Mouse (Mus musculus) adrenal gland, adult 8-10 months (tissue): ENCODE results near the gene Nhlrc4. TPM values are rescaled to one million over a fixed set of nuclear protein-coding genes. Genes with fewer than 3 reads are reported as not detected.
A peak's percentile ranks its signal among the peaks of the same experiment; 100 is the strongest.

ENCODE experiments used
- DNase-seq: peaks from one replicate; pipeline ENCODE4 v3.0.0; 2022
- total RNA-seq, 4 experiments: library from RNA; stranded (reverse); gene quantifications; 2 replicates each; pipeline ENCODE4 v1.2.4; 2022

Nhlrc4 gene
- total RNA-seq, 4 experiments from 2014 or later = not detected

DNA sequence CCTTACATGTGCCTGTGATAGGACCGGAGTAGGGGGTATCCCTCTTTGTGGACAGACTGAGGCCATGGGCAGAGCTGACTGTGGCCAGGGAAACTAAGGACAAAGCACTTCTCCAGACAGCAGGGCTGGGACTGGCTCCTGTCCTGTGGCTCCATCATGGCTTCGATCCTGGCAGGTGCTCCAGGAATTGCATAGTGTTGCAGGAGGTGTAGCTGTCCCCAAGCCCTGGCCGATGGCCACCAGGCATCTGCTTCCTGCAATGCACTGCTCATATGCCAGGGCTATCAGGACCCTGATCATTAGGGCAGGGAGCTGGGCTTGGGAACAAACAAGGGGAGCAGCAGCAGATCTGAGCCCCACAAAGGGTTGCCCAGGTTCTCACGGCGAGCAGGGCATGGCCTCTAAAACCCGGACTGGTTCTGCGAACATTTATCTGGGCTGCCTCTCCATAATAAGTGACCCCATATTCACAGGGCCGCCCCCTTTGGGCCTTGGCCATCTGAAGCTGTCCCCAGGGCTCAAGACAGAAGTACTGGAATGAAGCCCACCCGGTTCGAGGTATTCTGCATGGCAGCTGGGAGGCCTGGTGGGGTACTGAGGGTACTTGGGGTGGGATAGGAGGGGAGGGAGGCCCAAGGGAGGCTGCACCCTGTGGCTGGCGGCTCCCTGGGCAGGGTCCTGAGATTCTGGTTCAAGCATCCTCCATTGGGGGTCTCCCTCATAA is 14.2 kb upstream of the Nhlrc4 start:
- DNase-seq = no peak

- DNase-seq = no peak
Observed at GRCm38 (mm10) chr17:25957586-25958051, 12.9 kb upstream of the Nhlrc4 start.

- DNase-seq = no peak
Observed at GRCm38 (mm10) chr17:25956631-25957030, 11.9 kb upstream of the Nhlrc4 start.

GRCm38 (mm10) chr17:25956201-25956600 is 11.4 kb upstream of the Nhlrc4 start:
- no peak for DNase-seq

GRCm38 (mm10) chr17:25955736-25956135 is 11.0 kb upstream of the Nhlrc4 start:
- DNase-seq = no peak

GRCm38 (mm10) chr17:25954671-25955070 is 9.9 kb upstream of the Nhlrc4 start:
- DNase-seq = no peak

DNA sequence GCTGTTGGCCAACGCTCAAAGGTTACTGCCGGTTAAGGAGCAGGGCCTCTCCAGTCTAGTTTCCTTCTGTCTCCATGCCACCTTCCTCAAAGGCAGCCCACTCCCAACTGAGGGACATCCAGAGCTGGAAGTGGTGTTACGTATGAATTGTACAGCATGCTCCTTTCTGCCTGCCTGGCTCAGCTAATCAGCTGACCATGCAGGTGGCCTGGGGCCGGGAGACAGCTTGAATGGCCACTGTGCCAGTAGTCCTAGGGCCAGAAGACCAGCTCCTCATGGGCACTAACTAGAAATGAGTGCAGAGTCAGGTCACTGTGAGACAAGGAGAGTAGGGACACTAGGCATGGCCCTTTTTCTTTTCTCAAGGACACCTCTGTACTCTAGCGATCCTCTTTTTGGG is 8.4 kb upstream of the Nhlrc4 start:
- no peak for DNase-seq

DNA sequence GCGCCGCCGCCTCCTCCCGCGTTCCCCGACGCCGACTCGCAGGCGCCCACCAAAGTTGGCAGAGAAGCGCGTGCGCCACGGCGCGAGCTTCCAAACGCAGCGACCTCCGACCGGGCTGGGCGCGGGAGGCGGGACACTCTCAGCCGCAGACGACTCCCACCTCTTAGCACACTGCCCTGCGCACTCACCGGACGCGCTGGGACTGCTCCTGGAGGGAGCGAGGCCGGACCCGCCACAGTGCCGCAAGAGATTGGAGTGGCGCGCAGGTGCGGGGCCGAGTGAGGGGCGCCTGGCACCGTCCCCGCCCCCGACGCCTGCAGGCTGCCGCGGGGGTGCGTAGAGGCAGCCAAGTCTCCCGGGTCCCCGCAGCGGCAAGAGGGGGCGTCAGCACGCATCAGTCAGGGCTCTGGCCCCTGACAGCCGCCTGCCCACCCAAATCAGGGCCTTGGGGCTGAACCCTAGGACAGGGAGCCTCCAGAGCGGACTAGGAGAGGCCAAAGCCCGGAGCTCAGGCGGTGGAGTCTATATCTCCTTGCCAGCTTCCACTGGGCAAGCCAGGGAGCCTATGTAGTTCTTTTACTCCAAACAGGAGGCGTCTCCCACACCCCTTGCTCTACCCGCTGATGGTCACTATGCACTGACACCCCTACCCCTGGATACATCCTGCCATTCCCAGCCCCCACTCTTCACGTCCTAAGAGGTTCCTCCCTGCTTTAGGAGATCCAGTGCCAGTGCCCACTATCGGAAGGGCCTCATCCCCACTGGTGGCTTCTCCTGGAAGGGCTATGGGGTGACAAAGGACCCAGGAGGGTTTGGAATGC is 7.3 kb upstream of the Nhlrc4 start, which contains the start of gene A930017K11Rik:
Gene A930017K11Rik, minus strand, starts transcription at position 763 of the 821 bp plus-strand sequence.
- no peak for DNase-seq

DNA sequence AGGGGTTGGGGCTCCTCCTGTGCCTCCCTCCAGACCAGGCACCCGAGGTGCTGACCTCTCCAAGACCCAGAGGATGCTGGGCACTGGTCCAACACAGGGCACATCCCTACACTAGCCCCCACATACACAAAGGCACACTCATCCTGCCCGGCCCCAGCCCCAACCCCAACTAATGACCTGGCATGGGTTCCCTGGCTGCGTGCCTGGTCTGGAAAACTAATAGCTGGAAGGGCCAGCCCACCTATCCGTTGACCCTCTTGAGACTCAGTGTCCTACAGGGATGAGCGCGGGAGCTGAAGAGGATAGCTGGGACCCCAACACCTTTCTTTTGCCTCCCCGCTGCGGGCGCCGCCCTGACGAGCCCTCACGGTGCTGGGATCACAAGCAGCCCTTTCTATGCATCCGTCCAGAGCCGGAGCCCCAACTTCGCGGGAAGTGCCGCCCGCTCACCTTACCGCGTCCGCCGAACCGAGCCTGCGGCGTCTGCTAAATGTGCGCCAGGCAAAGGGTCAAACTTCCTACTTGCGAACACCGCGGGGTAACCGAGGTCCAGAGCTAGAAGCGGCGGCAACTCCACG is 6.6 kb upstream of the Nhlrc4 start:
- no peak for DNase-seq

DNA sequence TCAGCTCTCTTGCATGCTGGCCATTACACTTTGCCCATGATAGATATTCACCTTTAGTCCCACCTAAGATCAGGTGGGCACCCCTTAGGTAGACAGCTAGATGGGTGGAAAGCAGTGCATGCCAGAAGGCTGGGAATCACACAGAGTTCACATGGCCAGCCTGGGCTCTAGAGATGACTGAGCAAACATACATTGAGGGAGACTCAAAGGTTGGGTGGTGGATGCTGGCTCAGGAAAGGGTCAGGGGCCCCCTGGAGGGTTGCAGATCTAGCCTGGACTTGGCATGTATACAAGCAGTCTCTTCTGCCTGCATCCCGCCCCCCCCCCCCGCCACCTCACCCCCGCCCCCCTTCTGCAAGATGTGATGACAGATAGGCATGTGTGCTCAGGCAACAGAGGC is 5.9 kb upstream of the Nhlrc4 start:
- no peak for DNase-seq

DNA sequence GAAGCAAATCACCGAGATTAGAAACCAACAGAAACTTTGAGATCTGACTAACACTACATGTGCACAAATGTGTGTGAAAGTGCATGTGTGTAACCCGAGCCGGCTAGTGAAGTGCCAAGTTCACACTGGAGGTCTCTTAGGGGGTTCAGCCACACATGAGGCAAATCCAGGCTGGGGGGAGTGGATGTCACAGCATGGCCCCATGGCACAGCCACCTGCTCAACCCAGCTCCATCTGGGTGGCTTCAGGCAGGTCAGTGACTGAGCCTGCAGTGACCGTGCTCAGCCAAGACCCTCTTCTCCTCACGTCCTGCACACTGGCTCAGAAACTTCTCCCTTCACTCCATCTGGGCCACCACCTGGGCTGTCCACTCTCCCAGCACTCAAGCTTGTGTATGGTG is 5.2 kb upstream of the Nhlrc4 start:
- no peak for DNase-seq

DNA sequence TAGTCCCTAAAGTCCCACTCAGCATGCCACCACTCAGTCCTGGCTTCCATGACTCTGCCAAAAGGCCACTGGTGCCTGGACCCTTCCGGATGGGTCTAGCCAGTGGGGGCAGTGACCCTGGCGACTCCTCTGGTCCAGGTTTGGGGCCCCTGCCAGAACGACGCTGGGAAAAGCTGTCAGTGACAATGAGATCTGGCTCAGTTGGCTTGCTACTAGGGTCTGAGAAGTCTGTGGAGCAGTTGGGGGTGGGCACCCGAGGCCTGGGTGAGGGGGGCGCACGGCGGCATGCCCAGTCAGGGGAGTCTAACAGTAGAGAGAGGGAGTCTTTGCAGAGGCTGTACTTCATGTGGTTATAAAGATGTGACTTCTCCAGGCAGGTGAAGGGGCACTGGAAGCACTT is 3.3 kb upstream of the Nhlrc4 start:
- no peak for DNase-seq

GRCm38 (mm10) chr17:25947576-25947975 is 2.8 kb upstream of the Nhlrc4 start:
- DNase-seq = no peak

DNA sequence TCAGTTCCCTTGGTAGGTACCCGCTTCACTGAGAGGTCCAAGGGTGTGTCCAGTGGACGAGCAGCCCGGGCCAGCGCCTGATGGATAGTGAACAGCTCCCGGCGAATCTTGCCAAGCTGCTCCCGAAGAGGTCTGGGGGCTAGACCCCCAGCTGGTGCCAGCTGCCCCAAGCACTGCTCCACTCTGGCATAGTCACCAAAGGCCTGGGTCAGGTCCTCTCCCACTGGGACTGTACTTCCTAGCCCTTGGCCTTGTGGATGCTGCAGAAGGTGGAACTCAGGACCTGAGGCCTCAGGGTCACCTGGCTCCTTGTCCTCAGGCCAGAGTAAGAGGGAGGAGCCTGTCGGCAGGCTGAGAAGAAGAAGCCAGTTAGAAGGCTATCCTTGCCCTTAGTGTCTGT is 2.1 kb upstream of the Nhlrc4 start:
- no peak for DNase-seq

GRCm38 (mm10) chr17:25946349-25946748 is 1.6 kb upstream of the Nhlrc4 start:
- DNase-seq = no peak

DNA sequence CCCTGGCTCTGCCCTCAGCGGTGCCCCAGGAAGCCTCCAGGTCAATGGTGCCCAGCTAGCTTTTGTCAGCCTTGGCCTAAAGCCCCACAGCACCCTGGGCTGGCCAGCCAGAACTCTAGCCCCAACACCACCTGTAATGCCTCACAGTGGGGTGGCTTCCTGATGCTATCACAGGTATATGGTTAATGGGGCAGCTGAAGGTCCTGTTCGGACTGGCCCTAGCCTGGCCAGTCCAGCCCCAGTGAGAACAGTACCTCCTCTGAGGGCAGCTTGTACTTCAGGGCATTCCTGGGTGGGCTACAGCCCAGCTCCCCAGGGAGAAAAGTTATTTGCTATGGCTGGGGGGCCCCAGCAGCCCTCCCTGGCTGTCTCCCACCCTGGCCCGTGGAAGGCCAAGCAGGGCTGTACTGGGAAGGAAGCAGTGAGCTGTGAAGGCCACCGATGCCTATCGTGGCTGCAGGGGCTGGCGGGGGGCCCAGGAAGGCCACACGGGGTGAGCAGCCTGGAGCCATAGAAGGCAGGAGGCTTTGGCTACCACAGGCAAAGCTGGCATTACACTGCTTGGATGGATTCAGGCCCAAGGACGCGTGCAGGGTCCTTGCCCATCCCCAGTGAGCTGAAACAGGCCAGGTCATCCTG is 875 bp upstream of the Nhlrc4 start:
- DNase-seq = peak; percentile 29

DNA sequence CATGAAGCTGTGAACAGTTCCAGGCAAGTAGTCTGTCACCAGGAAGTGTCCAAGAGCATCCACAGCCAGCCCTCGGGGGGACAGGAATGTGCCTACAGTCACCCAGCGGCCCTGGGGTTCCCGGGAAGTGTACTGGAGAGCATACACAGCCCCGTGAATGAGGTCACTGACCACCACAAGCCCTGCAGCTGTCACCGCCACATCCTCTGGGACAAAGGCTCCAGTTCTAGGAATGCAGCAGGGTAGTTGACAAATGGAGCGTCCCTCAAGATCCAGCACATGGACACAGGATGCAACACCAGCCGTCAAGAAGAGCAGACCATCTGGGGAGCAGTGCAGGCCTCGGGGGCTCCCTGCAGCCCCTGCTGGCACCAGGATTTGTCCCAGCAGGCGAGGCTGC is 992 bp downstream of the Nhlrc4 start:
- no peak for DNase-seq

DNA sequence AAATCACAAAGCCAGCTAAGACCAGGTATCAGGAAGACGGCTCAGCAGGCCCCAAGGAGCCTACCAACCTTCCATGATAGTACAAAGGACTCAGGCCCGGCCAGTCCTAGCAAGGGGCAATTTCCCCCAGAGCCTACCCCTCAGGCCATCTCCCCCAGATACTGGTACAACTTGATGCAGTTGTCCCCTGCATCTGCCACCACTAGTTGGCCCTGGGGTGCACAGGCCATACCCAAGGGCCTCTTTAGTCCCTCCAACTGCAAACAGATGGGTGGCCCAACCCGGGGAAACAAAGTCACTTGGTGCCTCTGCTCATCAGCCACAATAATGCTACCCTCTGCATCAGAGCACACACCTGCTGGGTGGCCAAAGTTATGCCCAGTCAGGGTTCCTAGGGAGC is 1.5 kb downstream of the Nhlrc4 start:
- DNase-seq = no peak

GRCm38 (mm10) chr17:25942597-25943151 is 2.1 kb downstream of the Nhlrc4 start:
- no peak for DNase-seq

DNA sequence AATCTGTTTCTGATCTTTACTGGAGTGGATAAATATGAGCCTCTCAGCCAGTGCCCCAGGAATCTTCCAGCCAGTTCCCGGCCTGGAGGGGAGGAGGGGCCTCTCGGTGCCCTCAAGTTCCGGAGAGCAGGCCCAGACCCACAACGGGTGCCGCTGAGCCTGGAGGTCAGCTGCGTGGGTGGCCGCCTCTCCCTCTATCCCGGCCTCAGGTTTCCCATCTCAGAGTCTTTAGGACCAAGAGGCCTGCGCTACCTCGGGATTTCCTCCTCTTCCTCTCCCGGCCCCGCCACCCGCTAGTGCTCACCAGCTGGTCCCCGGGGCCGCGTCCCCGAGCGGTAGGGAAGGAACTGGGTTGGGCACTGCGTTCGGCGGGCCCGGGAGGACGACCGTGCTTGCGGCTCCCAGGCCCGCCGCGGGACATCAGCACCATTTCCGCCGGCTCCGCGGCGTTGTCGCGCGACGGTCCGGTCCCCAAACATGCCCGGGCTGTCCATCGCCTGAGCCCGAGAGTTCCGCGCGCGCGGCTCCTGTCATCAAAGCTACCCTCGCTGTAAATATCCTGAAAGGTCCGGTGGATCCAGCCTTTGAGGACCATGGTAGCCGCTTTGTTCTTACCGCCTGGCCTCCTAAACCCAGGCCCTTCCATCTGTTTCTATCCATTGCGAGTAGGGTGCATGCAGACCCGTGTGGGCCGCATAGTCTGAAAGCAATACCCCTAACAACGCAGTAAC is 3.1 kb downstream of the Nhlrc4 start:
- peak; percentile 45 for DNase-seq

DNA sequence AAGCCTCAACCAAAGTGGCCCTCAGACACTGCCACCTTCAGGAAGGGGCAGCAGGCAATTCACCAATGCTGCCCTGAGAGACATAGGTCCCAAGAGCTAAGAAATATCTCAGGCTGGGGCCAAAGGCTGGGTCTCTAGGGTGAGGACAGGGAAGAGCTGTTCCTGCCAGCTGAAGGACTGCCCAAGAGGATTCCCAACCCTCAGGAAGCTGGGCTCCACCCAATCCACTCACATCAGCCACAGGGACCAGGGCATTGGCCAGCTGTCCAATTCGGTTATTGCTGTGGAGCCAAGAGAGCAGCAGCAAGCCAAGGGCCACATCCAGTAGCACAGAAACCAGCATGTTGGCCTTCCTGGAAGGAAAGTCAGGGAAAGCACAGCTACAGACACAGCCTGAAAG is 10.2 kb downstream of the Nhlrc4 start:
- no peak for DNase-seq

DNA sequence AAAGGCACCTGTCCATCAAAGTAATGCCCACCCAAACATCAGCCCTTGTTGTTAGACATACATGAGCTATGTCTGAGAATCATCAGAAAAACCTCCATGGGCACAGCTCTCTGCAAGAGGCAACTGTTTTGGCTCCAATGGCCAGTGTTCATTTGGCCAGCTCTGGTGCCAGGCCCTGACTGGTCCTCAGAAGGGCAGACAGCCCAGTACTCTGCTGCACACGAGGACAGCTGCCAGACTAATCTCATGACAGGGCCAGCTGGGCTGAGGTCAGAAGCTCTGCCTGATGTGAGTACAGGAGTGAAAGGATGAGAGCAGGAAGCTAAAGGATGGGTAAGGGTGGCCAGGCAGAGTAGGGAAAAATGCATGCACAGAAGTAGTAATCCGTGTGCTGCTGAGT is 19.4 kb downstream of the Nhlrc4 start:
- DNase-seq = no peak
